Mouse (Mus musculus) cerebellum, postnatal 14 days (tissue): ENCODE measurements around the gene Arhgap30.
A peak's percentile ranks its signal among the peaks of the same experiment; 100 is the strongest.

ENCODE experiments used
- DNase-seq, 2 experiments: peaks; one replicate each; pipeline ENCODE4 v3.0.0; 2021; ENCODE audit warnings: mixed read lengths in 2 of 2

Gene Arhgap30

DNA sequence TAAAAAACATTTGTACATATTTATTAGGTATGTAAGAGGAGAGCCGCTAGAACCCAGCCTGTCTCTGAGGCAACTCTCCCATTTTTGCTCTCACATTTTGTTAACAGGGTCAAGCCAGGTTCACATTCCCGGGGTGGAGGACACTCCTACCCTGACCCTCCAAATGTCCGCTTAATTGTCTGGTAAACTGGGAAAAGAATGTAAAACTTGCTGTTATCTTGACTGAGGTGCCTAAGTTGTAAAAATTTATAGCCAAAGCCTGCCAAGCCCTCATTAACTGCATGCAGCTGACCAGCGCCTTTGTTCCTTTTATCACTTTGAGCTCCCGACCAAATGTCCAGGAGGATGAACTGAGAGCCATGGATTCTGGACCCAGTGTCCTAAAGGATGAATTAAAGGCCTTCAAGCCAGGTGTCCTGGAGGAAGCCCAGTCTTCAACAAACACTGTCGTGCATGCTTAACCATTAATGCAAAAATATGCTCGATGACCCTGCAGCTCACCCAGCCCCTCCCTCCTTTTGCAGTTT, 46.6 kb downstream of the Arhgap30 start:
- DNase-seq, result no peak

DNA sequence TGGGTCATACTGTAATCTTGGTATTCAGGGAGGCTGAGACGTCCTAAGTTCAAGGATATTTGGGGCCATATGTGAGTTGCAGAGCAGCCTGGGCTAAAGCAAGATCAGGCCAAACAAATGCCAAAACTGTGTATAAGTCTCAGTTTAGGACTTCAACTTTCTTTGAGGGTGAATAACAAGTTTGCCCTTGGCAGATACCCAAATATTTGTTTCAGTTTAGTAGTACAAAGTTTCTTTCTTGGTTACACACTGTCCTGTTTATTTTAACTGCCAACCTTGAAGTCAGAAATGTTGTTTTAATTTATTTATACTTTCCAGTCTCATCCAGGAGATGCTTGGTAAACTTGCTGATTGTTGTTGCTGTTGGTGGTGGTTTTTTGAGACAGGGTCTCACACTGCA, 47.2 kb downstream of the Arhgap30 start:
- no peak for DNase-seq

DNA sequence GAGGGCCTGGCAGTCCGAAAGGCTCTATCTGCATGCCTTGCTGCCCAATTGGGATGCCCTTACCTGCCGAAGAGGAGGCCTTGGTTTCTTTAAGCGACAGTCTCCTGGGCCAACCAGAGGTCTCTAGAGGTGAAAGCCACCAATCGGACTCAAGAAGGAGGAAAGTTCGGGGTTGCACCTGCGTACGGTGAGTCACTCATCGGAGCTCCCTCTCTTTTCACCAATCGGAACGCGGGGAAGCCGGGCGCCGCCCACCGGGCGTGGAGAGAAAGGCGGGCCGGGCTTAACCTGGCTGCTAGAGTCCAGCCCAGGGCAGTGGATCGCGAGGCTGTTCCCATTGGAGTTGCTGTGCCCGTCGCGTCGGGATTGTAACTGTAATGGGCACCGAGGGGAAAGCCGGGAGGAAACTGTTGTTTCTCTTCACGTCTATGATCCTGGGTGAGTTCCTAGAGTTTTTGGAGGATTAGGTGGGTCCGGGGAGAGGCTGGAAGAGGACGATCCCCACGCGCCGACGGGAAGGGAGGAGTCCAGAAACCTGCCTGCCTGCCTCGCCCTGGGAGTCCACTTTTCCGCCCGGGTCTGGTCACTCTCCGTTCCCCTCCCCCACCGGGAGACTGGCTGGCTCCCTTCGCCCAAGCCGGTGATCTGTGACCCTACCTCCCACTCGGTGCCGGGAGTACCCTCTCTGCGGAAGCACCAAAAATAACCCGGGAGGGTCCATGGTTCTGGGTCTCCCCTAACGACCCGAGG, 48.7 kb downstream of the Arhgap30 start, which contains the start of gene F11r:
Gene F11r, plus strand, starts transcription at position 272 of the 750 bp plus-strand sequence.
- DNase-seq, result peak; percentile 85 to 87

DNA sequence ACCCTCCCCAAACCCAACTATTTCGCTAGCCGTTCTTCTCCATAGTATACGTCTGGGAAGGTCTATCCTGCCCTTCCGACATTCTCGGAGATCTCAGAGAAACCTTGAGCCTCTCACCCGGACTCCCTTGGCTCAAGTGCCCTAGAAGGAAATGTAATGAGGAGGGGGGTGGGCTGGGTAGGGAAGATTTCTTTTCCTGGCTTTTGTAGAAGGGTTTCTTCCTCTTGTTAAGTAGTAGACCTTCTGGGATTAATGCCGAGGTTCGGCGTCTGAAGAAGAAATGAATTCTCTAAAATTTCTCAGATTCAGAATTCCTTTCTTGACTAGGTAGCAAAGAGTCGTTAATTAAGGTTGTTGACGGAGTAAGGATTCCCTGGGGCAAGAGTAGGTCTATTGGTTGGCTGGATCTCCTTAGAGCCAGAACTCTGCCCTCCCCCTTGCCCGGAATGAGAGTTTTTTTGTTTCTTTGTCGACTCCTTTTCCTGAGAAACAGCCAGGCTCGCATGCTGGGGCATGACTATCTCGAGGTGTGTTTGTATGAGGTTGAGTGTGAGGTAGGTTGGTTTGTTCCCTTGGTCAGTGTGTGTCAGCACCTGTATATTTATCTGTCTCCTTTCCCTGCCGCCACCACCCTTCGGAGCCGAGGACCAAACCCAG, 49.4 kb downstream of the Arhgap30 start:
- DNase-seq, result no peak

DNA sequence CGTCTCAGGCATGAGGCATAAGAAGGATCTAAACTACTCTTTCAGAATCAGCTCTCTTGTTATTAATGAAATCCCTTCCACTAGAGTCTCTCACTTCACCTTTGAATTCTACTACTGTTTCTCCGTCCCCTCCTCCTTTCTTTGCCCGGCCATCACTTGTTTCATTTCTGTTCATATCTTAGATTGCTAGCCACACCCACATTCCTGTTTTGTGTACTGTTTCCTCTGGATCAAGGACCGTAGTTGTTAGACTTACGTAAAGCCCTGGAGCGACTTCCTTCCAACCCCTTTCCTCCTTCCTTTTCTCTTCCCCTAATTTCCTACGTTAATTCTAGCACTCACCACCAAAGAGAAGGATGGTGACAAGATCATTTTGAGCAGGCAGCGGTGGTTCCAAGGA, 50.3 kb downstream of the Arhgap30 start:
- DNase-seq, result no peak

DNA sequence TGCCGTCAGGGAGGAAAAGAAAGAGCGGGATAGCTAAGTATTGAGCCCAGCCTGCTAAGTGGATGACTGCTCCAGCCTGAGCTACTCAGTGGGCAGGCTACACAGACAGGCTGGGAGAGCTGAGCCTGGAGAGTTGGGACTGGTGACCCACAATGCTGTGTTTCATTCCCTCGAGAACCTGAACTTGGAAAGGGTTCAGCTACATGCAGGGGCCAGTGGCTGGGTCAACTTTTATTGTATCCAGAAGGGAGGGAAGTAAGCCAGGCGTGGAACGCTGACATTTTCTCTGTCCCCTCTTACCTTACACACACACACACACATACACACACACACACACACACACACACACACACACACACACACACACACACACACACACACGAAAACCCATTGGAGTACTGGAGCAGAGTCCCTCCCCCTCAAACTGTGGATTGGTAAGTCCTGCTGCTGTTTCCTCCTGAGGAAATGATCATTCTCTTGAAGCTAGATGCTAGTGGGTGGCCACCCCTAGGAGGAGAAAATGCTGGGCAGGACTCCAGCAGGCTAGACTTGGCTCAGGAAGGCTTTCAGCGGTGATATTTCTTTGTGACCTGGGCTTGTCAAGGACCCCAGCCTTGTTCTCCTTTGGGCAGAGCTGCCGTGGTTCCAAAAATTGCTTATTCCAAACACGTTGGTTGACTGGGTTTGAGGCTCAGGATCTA, 51.4 kb downstream of the Arhgap30 start:
- peak in 1 of 2 experiments; percentile 19 for DNase-seq

DNA sequence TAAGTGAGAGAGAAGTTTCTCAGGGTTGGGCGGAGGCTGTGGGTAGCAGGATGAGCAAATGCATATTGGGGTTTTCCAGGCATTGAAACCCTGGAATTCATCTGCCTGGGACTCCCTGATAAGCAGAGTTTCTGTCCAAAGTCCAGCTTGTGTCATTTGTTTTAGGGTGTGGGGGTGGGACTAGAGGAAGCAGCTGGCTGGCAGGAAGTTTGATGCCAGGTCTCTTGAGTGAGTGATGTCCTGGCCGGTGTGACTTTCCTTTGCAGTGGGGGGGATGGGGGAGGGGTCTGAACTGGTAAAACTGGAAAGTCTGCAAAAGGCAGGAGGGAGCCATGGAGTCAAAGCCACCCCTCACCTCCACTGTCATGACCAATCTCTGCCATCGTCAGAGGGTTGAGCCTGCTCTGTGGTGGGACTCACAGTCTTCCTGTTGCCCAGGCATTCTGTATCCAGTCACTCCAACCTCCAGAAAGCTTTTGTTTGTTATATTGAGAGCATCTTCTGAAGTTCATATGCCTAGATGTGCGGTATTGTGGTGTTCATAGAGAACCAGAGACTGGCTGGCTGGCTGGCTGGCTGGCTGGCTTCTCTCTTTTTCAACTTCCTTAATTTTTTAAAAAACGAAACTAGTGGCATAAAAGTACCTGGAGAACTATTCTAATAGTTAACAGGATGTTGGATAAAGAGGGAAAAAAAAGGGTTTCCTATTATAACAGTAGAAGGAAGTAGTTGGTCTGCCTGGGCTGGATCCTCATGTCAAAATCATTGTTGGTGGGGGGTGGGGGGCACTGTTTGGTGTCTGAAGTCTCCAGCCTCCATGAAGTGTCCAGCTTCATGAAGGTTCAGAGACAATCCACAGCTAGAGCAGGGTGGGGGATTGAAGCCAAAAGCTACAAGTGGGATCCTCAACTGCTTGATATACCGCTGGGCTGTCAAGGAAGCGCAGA, 53.0 kb downstream of the Arhgap30 start:
- DNase-seq, result no peak

DNA sequence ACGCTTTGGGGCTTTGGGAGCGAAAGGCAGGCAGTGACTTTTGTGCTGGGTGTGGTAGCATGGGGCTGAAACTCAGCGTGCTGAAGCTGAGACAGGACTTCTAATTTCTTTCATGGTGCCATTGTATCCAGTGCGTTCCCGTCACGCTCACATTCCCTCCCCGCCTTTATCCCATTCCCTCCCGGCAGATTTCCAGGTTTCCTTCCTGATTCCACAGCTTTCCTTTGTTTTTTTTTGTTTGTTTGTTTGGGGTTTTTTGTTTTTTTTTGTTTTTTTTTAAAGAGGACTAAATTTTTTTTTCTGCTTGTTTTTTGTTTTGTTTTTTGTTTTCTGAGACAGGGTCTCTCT, 53.6 kb downstream of the Arhgap30 start:
- DNase-seq, result no peak

DNA sequence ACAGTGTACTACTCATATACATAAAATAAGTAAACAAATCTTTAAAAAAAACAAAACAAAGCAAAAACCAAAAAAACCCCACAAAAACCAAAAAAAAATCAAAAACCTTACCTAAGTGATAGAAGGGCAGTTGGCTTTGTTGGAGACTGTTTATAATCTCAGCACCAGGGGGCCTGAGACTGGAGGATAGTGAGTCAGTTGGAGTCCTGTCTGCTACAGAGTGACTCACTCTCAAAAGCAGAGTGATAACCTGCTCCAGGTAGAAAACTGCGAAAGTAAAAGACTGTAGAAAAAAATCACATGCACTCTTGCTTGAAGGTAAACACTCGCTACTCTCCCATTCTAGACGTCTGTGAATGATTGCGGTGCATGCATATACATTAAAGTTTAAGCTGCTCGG, 56.3 kb downstream of the Arhgap30 start:
- DNase-seq, result no peak

DNA sequence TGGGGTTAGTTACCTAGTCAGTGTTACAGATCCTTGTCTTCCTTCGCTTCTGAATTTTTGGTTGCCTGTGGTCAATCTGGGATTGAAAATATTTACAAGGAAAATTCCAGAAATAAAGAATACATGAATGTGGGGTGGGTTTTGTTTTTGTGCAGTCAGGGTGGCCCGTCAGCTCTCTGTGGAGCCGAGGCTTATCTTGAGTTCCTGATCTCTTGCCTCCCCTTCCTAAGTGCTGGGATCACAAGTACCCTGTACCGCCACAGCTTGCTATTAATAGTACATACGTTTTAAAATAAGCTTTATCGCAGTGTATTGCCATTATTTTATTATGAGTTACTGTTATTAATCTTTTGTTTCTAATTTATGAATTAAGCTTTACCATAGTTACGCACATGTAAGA, 58.1 kb downstream of the Arhgap30 start:
- no peak for DNase-seq

DNA sequence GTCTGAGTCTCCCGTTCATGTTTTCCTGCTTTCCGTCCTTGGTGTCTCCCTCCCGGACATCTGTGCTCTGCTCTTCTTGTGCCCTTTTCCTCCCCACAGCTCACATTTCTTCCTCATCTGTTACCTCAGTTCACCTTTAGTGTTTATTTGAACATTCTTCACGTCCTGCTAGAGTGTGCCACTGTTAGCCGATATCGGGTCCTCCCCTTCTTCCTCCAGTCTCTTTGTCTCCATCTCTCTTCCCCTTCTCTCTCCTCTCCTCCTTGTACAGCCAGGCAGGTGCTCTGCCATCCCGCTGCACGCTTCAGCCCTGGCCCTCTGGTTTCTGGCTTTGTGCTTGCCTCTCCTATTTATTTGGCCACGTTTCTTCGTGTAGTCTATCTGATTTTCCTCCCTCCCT, 58.9 kb downstream of the Arhgap30 start:
- no peak for DNase-seq

DNA sequence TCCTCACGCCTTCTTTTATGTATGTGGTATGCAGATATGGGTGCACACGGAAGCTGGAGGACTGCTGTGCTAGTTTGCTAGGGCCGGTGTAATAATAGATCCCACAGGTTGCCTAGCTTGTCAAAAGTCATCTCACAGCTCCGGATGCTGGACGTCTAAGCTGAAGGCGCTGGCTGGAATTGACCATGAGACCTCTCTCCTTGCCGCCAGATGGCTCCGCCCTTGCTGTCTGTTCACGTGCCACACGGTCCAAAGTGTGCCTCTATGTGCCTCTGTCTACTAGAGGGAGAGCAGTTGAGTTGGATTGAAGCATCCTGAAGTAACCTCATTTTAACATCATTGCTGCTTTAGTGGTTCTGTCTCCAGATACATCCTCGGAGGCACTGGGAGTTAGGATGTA, 61.3 kb downstream of the Arhgap30 start:
- DNase-seq, result no peak

DNA sequence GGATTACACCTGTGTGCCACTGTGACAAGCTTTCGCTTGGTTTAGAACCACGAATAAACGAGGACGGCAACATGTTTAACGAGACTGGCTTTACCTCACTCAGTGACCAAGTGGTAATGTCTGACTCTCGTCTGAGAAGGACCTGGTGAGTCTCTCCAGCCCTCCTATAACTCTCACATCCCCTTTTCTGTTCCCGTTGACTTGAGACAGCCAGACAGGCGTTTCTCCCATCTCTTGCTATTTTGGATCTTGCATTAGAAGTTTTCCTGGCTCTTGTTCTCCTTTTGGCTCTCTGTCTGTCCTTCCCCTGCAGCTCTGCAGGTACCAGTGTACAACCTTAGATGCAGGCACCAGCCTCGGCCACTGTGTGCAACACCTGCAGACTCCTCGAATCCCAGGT, 62.2 kb downstream of the Arhgap30 start:
- DNase-seq, result no peak

DNA sequence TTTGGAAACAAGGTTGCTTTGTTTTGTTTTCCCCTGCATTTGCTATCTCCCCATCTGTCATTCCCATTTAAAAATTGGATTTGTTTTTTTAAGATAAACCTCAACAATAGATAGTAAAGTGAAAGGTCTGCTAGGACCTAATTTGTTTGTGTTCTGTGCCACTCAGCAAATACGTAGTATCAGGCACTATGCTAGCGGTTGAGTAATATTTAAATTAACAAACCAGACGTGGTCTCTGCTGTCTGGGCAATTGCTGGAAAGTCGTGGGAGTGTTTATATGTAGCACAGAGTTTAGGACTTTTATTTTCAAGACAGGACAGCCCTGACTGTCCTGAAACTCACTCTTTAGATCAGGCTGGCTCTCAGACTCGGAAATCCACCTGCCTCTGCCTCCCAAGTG, 63.8 kb downstream of the Arhgap30 start:
- DNase-seq, result no peak

DNA sequence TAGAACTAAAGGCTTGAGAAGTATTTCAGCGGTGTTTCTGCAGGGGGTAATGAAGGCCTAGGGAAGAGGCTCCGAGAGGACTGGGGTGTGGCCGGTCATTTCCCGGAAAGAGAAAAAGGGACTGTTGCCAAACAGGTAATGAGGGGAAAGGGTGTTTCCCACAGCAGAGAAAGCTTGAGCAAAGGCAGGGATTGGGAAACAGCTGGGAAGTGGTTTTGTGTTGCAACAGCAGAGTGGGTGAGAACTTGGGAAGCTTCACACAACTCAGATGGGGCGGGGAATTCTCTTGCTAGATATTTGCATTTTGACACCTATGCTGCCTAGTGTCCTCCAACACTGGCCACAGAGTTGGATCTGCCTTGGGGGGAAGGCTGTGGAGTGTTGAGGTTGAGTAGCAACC, 64.2 kb downstream of the Arhgap30 start:
- DNase-seq, result no peak

DNA sequence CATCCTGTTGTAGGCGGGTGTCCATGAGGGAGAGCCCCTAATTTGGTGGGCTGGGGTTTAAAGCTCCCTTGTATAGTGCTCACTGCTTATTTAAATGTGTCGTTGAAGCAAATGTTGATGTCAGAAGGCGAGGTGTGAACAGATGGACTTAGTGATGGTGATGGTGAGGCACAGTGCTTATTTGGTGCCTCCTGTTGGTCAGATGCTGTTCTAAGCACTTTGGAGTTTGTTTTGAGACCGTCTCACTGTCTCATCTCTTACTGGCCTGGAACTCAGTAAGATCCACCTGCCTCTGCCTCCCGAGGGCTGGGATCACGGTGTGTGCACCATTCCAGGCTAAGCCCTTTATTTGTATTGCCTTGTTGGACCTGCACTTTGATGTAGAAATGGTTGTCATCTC, 66.2 kb downstream of the Arhgap30 start:
- no peak for DNase-seq

DNA sequence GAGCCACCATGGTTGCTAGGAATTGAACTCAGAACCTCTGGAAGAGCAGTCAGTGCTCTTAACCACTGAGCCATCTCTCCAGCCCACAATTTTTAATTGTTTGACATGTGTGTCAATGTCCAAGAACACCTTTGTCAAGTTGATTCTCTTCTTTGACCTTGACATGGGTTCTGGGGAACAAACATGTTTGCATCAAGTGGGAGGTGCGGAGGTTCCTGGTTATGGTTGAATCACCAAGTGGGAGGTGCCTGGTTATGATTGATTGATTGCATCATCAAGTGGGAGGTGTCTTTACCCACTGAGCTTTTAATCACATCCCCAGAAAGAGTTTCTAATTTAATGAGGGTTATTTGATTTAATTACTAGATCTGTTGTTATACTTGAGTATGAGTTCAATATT, 68.8 kb downstream of the Arhgap30 start:
- no peak for DNase-seq

DNA sequence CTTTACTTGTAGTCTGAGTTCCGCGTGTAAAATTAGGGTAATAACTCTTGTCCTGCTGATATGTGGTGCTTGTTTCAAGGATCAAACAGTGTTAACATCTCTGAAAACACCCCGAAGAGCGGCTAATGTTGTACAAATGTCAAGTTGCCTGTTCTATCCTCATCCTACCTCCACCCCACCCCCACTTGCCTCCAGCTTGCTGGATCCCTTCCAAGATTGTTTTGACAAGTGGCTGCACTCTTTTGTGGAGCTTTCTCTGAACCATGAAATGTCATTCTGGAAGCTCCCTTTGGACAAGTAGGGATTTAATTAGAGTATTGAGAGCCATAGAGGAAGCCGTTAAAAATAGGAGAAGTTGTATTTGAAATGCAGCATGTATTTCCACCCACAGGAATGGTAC, 71.0 kb downstream of the Arhgap30 start:
- DNase-seq, result peak; percentile 21 to 32
